Mouse (Mus musculus): ENCODE data around the gene Dffb.

- no peak for TF ChIP-seq CTCF (IDR thresholded peaks at IDR 0.05; ENCODE audit: low read depth, low read length)
- TF ChIP-seq POLR2A (IDR thresholded peaks at IDR 0.05; ENCODE audit: extremely low read depth, insufficient read depth, low read length) = no peak
Observed at GRCm38 (mm10) chr4:153992715-153993114, 17.8 kb upstream of the Dffb start.

All from liver, adult 2 months (tissue).